ENCODE assay signal across 10 mouse cellular contexts in the genomic region with DNA sequence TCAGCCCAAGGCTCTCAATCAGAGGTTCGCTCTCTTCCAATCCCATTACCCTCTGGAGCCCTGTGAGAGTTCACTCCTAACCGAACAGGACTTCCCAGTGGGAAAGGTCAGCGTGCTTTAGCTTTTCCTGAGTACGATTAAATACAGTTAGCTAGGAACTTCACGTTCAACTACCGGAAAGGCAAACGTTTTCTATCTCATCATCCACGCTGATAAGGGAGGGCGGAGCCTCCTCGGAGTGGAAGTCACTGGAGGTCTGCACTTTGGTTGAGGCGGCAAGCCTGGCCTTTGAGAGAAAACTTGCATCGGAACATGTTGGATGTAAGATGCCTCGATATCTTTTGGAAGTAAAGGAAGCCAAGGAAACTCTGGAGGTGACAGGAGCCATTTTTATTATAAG. TPM values are rescaled to one million over a fixed set of nuclear protein-coding genes. Genes with fewer than 3 reads are reported as not detected.
A peak's percentile ranks its signal among the peaks of the same experiment; 100 is the strongest.
DNase-seq lines count a peak whose midpoint lies in the region; ATAC-seq lines count a peak whose summit lies in the region.
"Had no signal": no experiment of that assay in that cellular context is flagged by ENCODE, and none has a peak within 500 bp of the region (broad histone marks: within the 10 kb centered on the region; RNA-seq: fewer than 3 reads in every experiment).

No protein-coding gene starts in this region.

- 0 out of 2 replicates have a peak, but pooled peaks cover 9% of the 10 kb centered on the region for H3K36me3 ChIP-seq in intestine, embryonic 14.5 days (ENCODE audit: control insufficient read depth, insufficient read depth, low read length)
- H3K36me3 ChIP-seq: neural tube, embryonic 12.5 days had no signal

- H3K9me3 ChIP-seq in intestine, embryonic 14.5 days (ENCODE audit: control insufficient read depth, low read length) = no peaks in the 10 kb centered on the region
- H3K9me3 ChIP-seq: neural tube, embryonic 12.5 days had no signal

- WGBS in intestine, embryonic 14.5 days = 41% methylated on average over 13 of the region's 13 CpGs

- H3K27ac ChIP-seq in intestine, embryonic 14.5 days (ENCODE audit: low read depth) = peak overlapping the region; percentile 29; the same call in 1 of the 2 replicates
- H3K27ac ChIP-seq: neural tube, embryonic 12.5 days had no signal

- ATAC-seq in intestine, embryonic 14.5 days (replicated peaks; ENCODE audit: low FRiP score, low TSS enrichment, low read depth) = no peak

- DNase-seq in kidney, postnatal 14 days = peak; percentile 25
- no peak for DNase-seq in kidney, adult 8-10 months
- DNase-seq in c-Kit-positive CD71-positive TER-119-negative erythroid progenitor cells, embryonic 14.5 days (ENCODE audit: low read depth) = peak; percentile 62
- no peak for DNase-seq in intestine, embryonic 14.5 days (ENCODE audit: low spot score)
- DNase-seq in lung, postnatal 36 days = peak; percentile 44
- no peak for DNase-seq in thymus, postnatal 10 days (ENCODE audit: low spot score in 2 of 2)
- DNase-seq in testis, postnatal 10 days (ENCODE audit: low spot score) = no peak
- DNase-seq: cerebellum, adult 11-12 months had no signal

- no peak overlapping the region for H3K9ac ChIP-seq in intestine, embryonic 14.5 days (ENCODE audit: low read length)
- H3K9ac ChIP-seq: neural tube, embryonic 12.5 days had no signal

- no peaks in the 10 kb centered on the region for H3K27me3 ChIP-seq in intestine, embryonic 14.5 days (replicated peaks; ENCODE audit: control insufficient read depth, insufficient read depth, low read length)
- H3K27me3 ChIP-seq: neural tube, embryonic 12.5 days had no signal

- no peak overlapping the region for H3K4me3 ChIP-seq in intestine, embryonic 14.5 days (ENCODE audit: low read depth, low read length)
- H3K4me3 ChIP-seq: neural tube, embryonic 12.5 days had no signal

- no peak overlapping the region for H3K4me2 ChIP-seq in intestine, embryonic 14.5 days (ENCODE audit: low read length)
- H3K4me2 ChIP-seq: midbrain, embryonic 11.5 days; neural tube, embryonic 12.5 days had no signal

- H3K4me1 ChIP-seq in intestine, embryonic 14.5 days (replicated peaks; ENCODE audit: control insufficient read depth, insufficient read depth, low read length) = no peaks in the 10 kb centered on the region
- H3K4me1 ChIP-seq: neural tube, embryonic 12.5 days had no signal

RNA-seq across cellular contexts. Expression of gene Wipi1, which starts 24.7 kb away (rescaled TPM):
- polyA plus RNA-seq in intestine, embryonic 14.5 days (2014; fragmentation: Nextera tagmentation; extraction: Ambion mirVana) = 18.0 and 18.2 TPM in 2 replicates

Comparison
In these comparisons a context has a peak if more than half of its experiments do, and no peak if none do; other contexts are left out.
1. DNase-seq: peak in kidney, postnatal 14 days (single experiment), c-Kit-positive CD71-positive TER-119-negative erythroid progenitor cells, embryonic 14.5 days (single experiment) and lung, postnatal 36 days (single experiment); none in kidney, adult 8-10 months (0 of 2), intestine, embryonic 14.5 days (single experiment), thymus, postnatal 10 days (0 of 2) and testis, postnatal 10 days (single experiment).